Mouse (Mus musculus) cortical plate, adult 2 months (tissue): ENCODE data around the gene Stox2.

Experiments used
- CTCF ChIP-seq: fragments of 200-500 bp; IDR thresholded peaks from 2 replicates; pipeline ENCODE4 v1.5.1; 2011; ENCODE audit warnings: mild to moderate bottlenecking, control low read depth, low read length; ENCODE audit not compliant: insufficient read depth; ENCODE audit errors: extremely low read depth
- POLR2A ChIP-seq: fragments of 200-500 bp; IDR thresholded peaks from 2 replicates; pipeline ENCODE4 v1.6.1; 2011; ENCODE audit warnings: mild to moderate bottlenecking, low read length, control low read depth; ENCODE audit not compliant: insufficient read depth; ENCODE audit errors: extremely low read depth

DNA sequence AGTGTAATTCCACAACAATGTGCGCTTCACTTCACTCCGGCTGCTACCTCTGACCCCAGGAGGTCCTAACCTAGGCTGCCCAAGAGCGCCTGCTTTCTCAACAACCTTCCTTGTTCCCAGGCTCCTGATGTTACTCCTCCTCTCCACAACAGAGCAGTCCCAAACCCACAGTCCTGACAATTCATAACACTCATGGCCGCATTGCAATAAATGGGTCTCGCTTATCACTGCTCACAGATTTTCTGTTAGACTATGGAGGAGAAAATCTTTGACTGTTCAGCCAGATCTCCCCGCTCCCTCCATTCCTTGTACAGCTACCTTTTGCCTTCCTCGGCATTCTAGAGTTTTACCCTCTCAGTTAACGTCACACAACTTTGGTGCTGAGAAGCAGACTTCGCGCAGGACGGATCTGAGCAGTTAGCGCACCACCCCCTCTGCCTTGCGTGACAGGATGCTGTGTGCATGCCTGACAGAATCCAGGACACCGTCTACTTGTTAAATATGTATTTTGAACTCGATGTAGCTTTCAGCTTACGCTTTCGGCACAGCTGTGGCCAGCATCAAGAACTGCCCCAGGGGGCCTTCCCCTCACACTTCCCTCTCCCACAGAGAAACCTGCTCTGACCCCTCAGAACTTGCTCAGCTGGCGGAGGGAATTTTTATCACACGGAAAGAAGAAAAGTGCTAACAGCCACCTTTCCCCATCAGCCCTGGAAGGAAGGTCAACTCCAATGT, at the start of gene Stox2:
- no peak for TF ChIP-seq POLR2A
- no peak for TF ChIP-seq CTCF
